15 mouse cellular contexts compared by ENCODE assay signal in genomic region chr13:38354284-38354683, GRCm38 (mm10). TPM values are rescaled to one million over a fixed set of nuclear protein-coding genes. Genes with fewer than 3 reads are reported as not detected.
"Had no signal": no experiment of that assay in that cellular context is flagged by ENCODE, and none has a peak within 500 bp of the region (broad histone marks: within the 10 kb centered on the region; RNA-seq: fewer than 3 reads in every experiment).

No protein-coding gene starts in this region.

- H3K4me1 ChIP-seq: limb, embryonic 13.5 days; midbrain, embryonic 13.5 days had no signal

- H3K9ac ChIP-seq: limb, embryonic 13.5 days; liver, embryonic 12.5 days; liver, embryonic 15.5 days; lung, embryonic 15.5 days; midbrain, embryonic 13.5 days had no signal

- H3K4me3 ChIP-seq: layer of hippocampus, adult 2 months; limb, embryonic 10.5 days; limb, embryonic 13.5 days; liver, embryonic 12.5 days; liver, embryonic 15.5 days; lung, embryonic 15.5 days; midbrain, embryonic 13.5 days had no signal

- H3K9me3 ChIP-seq: limb, embryonic 10.5 days; limb, embryonic 13.5 days; liver, embryonic 12.5 days; liver, embryonic 15.5 days; lung, embryonic 15.5 days; midbrain, embryonic 13.5 days had no signal

- H3K4me2 ChIP-seq: limb, embryonic 13.5 days; liver, embryonic 15.5 days; lung, embryonic 15.5 days had no signal

- H3K27ac ChIP-seq: layer of hippocampus, adult 2 months; limb, embryonic 10.5 days; limb, embryonic 13.5 days; liver, embryonic 12.5 days; liver, embryonic 15.5 days; lung, embryonic 15.5 days; macrophage; midbrain, embryonic 13.5 days had no signal

- ATAC-seq: liver, embryonic 12.5 days; midbrain, embryonic 13.5 days had no signal

- H3K36me3 ChIP-seq: limb, embryonic 10.5 days; limb, embryonic 13.5 days; liver, embryonic 12.5 days; liver, embryonic 15.5 days; lung, embryonic 15.5 days; midbrain, embryonic 13.5 days had no signal

- DNase-seq: kidney, postnatal 14 days; layer of hippocampus, adult 9-11 months; liver; lung, postnatal 14 days; thymus, adult 18-20 months; thymus, postnatal 36 days had no signal

RNA-seq across cellular contexts. Expression of gene Bmp6, which starts 9.4 kb away (rescaled TPM):
- total RNA-seq: megakaryocyte, adult 5-6 weeks had no signal
- polyA plus RNA-seq: macrophage had no signal
